Mouse (Mus musculus): ENCODE results near the gene Ehbp1l1. TPM values are rescaled to one million over a fixed set of nuclear protein-coding genes. Genes with fewer than 3 reads are reported as not detected.

Gene Ehbp1l1
- polyA plus RNA-seq, 1 experiment from 2014 or later = 6.7 TPM

DNA sequence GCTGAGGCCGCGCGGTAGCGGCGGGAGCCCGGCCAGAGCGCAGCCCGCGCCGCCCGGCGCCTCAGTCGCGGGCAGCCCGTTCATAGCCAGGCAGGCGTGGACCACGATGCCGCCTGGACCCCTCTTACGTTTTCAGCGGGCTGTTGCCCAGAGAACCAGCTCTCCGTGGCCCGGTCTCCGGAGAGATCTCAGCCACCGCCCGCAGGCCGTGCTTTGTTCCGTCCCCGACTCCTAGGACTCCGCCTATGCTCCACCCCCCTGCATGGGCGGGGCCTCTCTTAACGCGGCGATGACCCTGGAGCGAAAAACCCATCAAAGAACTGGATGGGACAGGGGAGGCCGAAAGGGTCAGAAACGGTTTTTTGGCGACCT is 3.3 kb upstream of the Ehbp1l1 start, which contains the start of gene Fam89b:
Gene Fam89b, minus strand, starts transcription at position 210 of the 372 bp plus-strand sequence.
- Histone ChIP-seq H3K4me3 (peak within 1 kb of the TSS; percentile 96), H3K9ac (peak within 1 kb of the TSS; percentile 100), H3K4me2 (peak within 1 kb of the TSS; percentile 99), H3K27me3 (peaks cover 5% of the 10 kb centered on the region), H3K27ac (peak within 1 kb of the TSS; percentile 98), H3K4me1 (replicated peaks) (peaks cover 65% of the 10 kb centered on the region), H3K36me3 (peaks cover 17% of the 10 kb centered on the region), H3K9me3 (no peaks in the 10 kb centered on the region)
- WGBS = under 1% methylated on average over 37 of the region's 37 CpGs
- ATAC-seq (ENCODE audit: low FRiP score) = peak; percentile 75

DNA sequence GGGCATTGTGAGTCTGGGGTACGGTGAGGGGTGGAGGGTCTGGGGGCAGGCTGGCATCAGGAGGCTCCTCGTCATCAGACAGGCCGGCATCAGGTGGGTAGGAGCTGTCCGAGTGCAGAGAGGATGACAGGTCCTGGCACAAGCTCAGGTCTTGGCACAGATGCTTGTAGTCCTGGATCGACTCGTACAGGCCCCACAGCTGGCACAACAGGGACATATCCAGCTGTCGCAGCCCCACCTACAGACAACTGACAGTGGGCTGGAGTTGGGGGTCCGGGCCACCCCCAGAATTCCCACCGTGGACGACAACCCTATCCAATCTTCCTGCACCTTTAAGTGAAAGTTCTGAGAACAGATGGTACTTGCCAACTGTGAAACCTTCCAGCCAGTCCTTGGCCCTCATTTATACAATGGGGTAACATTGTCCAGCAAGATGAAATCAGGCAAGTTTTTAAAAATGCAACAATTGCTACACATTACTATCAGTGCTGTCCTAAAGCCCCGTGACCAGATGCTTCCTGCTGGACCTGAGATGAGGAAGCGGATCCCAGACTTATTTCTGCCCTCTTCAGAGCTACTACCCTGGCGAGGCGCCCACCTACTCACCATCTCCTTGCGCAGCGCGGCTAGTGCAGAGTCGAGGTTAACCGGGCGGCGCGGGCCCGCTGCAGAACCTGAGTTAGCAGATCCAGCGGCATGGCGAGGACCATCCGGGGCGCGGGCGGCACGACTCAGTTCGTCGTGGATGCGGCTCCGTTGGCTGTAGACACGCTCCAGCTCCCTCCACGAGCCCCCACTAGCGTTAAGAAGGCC is 2.7 kb upstream of the Ehbp1l1 start:
- WGBS = 7% methylated on average over 37 of the region's 37 CpGs
- peaks cover 67% of the 10 kb centered on the region for H3K4me1 ChIP-seq (replicated peaks)
- H3K27ac ChIP-seq = peak overlapping the region; percentile 98
- peaks cover 22% of the 10 kb centered on the region for H3K36me3 ChIP-seq
- peak overlapping the region; percentile 100 for H3K9ac ChIP-seq
- peak; percentile 23 for ATAC-seq (ENCODE audit: low FRiP score)
- H3K4me3 ChIP-seq = peak overlapping the region; percentile 96
- H3K27me3 ChIP-seq = no peaks in the 10 kb centered on the region; the same call in 1 of the 2 replicates
- peak overlapping the region; percentile 99 for H3K4me2 ChIP-seq
- H3K9me3 ChIP-seq = no peaks in the 10 kb centered on the region

DNA sequence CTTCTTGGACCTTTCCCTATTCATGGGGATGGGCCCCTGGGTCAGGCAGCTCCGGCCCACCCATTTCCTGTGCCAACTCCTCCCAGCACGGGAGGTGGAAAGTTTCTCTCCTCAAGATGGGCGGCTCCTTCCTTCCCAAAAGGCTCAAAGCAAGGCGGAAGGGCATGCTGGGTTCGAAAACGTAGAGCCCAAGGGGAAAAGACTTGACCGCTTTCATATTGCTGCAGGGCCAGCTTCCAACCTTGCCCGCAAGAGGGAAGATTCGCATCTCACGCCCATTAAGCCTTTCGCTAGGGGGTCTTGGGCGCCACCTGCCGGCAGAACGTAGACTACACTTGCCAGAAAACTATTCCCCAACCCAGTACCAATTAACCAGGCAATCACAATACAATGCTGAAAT is 1.6 kb upstream of the Ehbp1l1 start:
- Histone ChIP-seq H3K27me3 (no peaks in the 10 kb centered on the region), H3K27ac (peak overlapping the region; percentile 98), H3K9ac (peak overlapping the region; percentile 100), H3K4me1 (replicated peaks) (peaks cover 67% of the 10 kb centered on the region), H3K4me3 (peak overlapping the region; percentile 96), H3K9me3 (no peaks in the 10 kb centered on the region), H3K36me3 (peaks cover 30% of the 10 kb centered on the region), H3K4me2 (peak overlapping the region; percentile 99)
- ATAC-seq (ENCODE audit: low FRiP score) = no peak
- WGBS = 3% methylated on average over 14 of the region's 14 CpGs

DNA sequence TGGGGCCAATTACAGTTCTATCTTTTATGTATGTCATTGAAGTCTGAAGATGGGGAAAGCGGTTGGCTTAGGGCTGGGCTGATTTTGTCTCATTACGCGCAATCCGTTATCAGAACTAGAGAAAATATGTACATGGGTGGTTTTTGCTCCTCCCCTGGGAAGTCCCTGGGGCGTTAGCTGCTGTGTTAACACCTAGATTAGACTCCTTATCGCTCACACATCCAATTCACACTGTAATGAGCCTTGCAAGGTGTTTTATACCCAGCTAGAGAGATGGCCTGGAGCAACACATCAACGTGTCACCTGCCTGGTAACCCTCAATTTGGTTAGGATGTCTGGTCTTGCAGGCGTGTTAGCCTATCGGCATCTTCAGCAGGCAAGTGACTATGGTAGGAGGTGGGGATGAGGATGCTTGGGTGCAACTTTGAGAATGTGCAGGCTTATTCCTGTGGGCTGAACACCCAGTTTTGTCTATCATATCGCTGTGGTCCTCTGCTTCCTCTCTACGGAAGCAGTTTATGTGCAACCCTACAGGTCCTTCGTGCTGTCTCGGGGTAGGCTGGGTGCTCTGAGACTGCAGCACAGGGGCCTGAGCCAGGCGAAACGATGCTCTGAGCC is 953 bp upstream of the Ehbp1l1 start:
- ATAC-seq (ENCODE audit: low FRiP score) = no peak
- WGBS = 82% methylated on average over 15 of the region's 15 CpGs
- Histone ChIP-seq H3K4me3 (peak overlapping the region; percentile 96), H3K9me3 (no peaks in the 10 kb centered on the region), H3K9ac (peak overlapping the region; percentile 100), H3K4me1 (replicated peaks) (peaks cover 67% of the 10 kb centered on the region), H3K27me3 (no peaks in the 10 kb centered on the region), H3K27ac (peak overlapping the region; percentile 44; the same call in 1 of the 2 replicates), H3K4me2 (peak overlapping the region; percentile 99), H3K36me3 (peaks cover 36% of the 10 kb centered on the region)

DNA sequence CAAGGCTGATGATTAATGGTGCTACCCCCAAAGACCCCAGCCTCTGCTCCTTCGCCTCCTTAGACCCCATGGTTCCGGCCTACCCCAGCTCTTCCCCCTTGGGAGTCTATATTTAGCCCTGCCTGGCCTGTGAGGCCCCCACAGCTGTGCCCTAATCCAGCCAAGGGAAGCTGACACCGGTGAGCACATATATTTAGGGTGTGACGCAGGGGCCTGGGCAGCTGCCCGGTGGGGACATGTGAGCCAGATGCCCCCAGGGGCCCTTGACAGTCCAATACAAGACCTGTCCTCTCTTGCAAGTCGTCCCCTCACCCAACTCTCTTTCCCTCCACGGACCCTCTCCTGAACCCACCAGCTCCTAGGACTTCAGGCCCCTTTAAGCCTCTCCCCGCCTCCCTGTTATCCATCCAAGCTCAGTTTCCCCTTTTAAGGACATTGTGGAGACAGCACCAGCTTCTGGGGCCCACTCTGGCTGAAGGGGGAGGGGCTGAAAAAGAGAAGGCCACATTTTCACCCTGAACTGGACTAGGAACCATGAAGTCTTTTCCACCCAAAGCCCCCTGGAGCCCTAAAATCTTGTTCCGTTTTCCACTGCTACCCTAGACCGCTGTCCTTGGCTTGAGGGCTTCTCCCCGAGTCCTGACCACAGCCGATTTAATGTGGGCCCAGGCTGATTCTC is 949 bp downstream of the Ehbp1l1 start:
- Histone ChIP-seq H3K4me1 (replicated peaks) (peaks cover 52% of the 10 kb centered on the region), H3K27ac (no peak overlapping the region), H3K4me2 (peak overlapping the region; percentile 99), H3K9ac (peak overlapping the region; percentile 100), H3K36me3 (peaks cover 55% of the 10 kb centered on the region), H3K4me3 (peak overlapping the region; percentile 96), H3K27me3 (no peaks in the 10 kb centered on the region), H3K9me3 (no peaks in the 10 kb centered on the region)
- no peak for ATAC-seq (ENCODE audit: low FRiP score)
- 77% methylated on average over 12 of the region's 12 CpGs for WGBS

DNA sequence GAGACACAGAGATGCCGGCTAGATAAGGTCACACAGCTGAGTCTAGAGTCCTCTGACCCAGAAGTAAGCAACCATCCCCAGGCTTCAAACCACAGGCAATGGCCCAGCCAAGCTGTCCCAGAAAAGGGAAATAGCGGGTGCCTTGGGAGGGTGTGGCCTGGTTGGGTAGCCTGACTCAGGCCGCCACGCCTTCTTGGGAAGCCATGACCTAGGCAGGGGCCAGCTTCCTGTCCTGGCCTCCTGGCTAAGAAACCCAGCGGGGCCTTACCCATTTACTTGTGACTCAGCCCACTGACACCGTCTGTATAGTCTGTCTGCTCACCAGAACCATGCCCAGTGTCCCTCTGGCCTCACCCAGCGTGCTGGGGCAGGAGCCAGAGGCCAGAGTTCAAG is 1.6 kb downstream of the Ehbp1l1 start:
- WGBS = 67% methylated on average over 7 of the region's 7 CpGs
- Histone ChIP-seq H3K9ac (peak overlapping the region; percentile 100), H3K9me3 (no peaks in the 10 kb centered on the region), H3K4me1 (replicated peaks) (peaks cover 46% of the 10 kb centered on the region), H3K27me3 (no peaks in the 10 kb centered on the region), H3K27ac (no peak overlapping the region), H3K4me3 (peak overlapping the region; percentile 96; the same call in 1 of the 2 replicates), H3K4me2 (peak overlapping the region; percentile 99), H3K36me3 (peaks cover 61% of the 10 kb centered on the region)
- ATAC-seq (ENCODE audit: low FRiP score) = no peak

DNA sequence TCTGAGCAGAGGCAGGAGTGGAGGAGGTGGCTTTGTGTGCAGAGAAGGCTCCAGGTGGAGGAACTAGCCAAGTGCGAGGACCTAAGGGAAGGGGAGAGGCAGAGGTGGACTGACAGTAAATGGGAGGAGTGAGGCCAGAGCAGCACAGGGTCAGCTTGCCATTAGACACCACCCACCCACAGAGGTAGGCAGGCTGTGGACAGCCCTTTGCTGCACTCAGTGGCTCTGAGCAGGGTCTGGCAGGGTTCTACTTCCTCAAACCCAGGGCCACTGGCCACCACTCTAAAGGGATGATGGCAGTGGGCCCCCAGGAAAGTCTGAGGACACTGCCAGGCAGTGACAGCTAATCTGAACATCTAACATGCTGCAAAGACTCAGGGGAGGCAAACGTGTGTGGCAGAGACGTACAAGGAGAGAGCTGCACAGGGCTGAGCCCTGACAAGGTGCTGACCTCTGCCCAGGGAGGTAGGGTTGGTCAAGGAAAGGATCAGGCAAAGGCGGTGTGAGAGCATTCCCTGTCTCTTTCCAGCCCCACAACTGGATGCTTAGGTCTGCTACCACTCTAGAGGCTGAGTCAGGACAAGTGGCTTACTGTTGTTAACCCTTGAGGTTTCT is 2.1 kb downstream of the Ehbp1l1 start:
- H3K9me3 ChIP-seq = no peaks in the 10 kb centered on the region
- H3K27ac ChIP-seq = no peak overlapping the region
- ATAC-seq (ENCODE audit: low FRiP score) = no peak
- H3K9ac ChIP-seq = peak overlapping the region; percentile 100; the same call in 1 of the 2 replicates
- 72% methylated on average over 4 of the region's 4 CpGs for WGBS
- H3K4me3 ChIP-seq = no peak overlapping the region
- peak overlapping the region; percentile 99; the same call in 1 of the 2 replicates for H3K4me2 ChIP-seq
- H3K4me1 ChIP-seq (replicated peaks) = peaks cover 46% of the 10 kb centered on the region
- H3K27me3 ChIP-seq = no peaks in the 10 kb centered on the region
- peaks cover 66% of the 10 kb centered on the region for H3K36me3 ChIP-seq

DNA sequence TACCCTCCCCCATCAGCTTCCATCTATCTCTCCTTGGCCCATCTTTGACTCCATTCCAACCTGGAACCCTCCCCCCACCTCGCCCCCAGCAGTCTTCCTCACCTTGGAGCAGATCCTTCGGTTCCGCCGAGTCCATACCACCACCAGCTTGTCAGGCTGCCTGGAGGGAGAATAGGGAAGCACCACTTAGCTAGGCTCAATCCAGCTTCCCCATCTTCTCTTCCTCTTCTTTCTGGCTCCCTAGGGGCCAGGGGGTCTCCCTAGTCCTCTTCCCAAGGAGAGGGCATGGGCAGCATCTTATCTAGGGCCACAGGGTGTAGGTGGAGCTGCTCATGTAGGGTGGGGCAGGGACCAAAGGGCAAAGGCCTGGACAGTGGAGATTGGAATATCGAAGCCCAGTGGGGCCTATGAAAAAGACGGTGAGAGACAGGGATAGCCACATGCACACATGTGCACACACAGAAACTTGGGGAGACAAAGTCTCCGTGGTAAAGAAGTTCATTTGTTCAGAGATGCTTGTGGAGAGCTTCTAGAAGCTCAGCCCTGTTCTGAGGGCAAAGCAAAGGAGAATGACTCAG is 3.2 kb downstream of the Ehbp1l1 start:
- no peak overlapping the region for H3K4me2 ChIP-seq
- H3K4me3 ChIP-seq = no peak overlapping the region
- H3K36me3 ChIP-seq = peaks cover 74% of the 10 kb centered on the region
- H3K9me3 ChIP-seq = no peaks in the 10 kb centered on the region
- H3K4me1 ChIP-seq (replicated peaks) = peaks cover 37% of the 10 kb centered on the region
- H3K27me3 ChIP-seq = no peaks in the 10 kb centered on the region
- WGBS = 91% methylated on average over 7 of the region's 7 CpGs
- no peak for ATAC-seq (ENCODE audit: low FRiP score)
- no peak overlapping the region; the same call in 1 of the 2 replicates for H3K9ac ChIP-seq
- no peak overlapping the region for H3K27ac ChIP-seq

DNA sequence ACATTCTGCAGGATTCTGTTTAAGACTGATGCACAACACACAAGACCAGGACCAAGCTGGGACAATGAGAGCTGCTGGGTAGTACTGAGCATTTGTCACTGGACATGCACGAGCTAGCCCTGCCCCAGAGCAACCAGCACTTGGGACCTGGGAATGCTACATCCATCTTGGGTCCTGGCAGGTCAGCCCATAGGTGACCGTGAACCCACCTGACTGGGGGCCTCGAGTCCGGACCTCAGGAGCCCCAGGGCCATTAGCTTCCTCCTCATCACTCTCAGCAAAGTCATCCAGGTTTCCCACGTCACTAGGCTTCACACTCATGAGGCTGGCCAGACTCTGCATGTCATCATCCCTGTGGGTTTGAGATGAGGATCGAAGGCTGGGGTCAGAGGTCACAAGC is 4.9 kb downstream of the Ehbp1l1 start:
- Histone ChIP-seq H3K4me1 (replicated peaks) (peaks cover 32% of the 10 kb centered on the region), H3K4me2 (no peak overlapping the region), H3K9ac (0 out of 2 replicates have a peak overlapping the region, but pooled peaks have one; percentile 24), H3K36me3 (peaks cover 80% of the 10 kb centered on the region), H3K27ac (no peak overlapping the region), H3K27me3 (no peaks in the 10 kb centered on the region), H3K9me3 (no peaks in the 10 kb centered on the region), H3K4me3 (no peak overlapping the region)
- 93% methylated on average over 6 of the region's 6 CpGs for WGBS
- no peak for ATAC-seq (ENCODE audit: low FRiP score)

DNA sequence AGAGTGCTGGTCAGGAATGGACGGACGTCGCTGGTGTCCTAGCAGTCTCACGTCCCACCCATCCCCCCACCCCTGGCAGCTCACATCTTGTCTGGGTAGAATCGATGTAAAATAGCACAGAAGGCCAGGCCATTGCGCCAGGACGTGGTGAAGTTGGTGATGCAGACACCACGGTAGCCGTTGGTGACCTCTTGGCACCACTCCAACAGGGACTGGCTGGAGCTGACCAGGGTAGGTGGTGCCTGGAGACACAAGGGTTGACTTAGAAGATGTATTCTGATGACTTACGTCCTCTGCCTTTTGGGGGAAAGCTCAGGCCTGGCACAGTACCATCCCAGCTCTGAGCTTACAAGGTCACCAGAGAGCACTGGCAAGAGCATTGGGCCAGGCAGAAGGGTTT is 9.2 kb downstream of the Ehbp1l1 start:
- H3K27ac ChIP-seq = 0 out of 2 replicates have a peak overlapping the region, but pooled peaks have one; percentile 19
- peaks cover 26% of the 10 kb centered on the region for H3K4me1 ChIP-seq (replicated peaks)
- H3K4me2 ChIP-seq = no peak overlapping the region
- peaks cover 70% of the 10 kb centered on the region for H3K36me3 ChIP-seq
- peak overlapping the region; percentile 56; the same call in 1 of the 2 replicates for H3K9ac ChIP-seq
- no peak for ATAC-seq (ENCODE audit: low FRiP score)
- no peak overlapping the region for H3K4me3 ChIP-seq
- no peaks in the 10 kb centered on the region for H3K9me3 ChIP-seq
- 56% methylated on average over 10 of the region's 10 CpGs for WGBS
- no peaks in the 10 kb centered on the region for H3K27me3 ChIP-seq

DNA sequence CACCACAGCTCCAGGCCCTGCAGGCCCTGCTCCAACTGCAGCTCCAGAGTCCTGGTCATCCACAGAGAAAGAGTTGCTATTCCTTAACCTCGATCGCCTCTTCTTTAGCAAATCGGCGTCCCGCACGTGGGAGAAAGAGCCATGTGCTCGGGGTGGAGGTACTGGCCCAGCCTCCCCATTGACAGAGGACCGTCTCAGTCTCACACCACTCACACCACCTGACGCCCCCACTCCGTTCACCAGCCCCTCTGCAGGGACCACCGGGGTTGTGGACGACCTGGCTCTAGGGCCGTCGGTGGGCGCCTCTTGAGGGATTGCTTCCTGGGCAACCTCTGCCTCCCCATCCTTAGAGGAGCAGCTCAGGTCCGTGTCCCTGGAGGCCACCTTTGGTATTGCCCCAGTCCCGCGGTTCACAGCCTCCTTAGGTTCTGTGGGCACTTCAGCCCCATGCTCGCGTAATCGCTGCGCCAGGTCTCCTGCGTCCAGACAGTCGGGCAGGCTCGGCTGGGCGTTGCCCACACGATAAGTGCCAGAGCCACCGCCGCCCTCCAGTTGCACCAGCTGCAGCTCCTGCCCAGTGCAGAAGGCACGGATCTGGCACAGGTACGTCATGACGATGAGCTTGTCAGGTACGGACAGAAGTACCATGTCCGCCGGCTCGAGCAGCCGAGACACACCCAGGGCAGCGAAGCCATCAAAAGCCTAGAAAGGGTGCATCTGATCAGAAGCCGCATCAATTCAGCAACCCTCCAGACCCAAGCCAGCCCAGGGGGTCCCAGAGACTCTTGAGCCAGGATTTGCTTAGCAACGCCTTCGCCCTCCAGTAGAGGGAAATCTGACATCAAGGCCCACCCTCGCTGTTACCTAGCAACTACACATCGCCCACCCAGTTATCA is 10.1 kb downstream of the Ehbp1l1 start:
- peak overlapping the region; percentile 40; the same call in 1 of the 2 replicates for H3K9ac ChIP-seq
- WGBS = 17% methylated on average over 43 of the region's 43 CpGs
- ATAC-seq (ENCODE audit: low FRiP score) = peak; percentile 72
- H3K4me1 ChIP-seq (replicated peaks) = peaks cover 26% of the 10 kb centered on the region
- H3K9me3 ChIP-seq = no peaks in the 10 kb centered on the region
- H3K27me3 ChIP-seq = no peaks in the 10 kb centered on the region
- H3K36me3 ChIP-seq = peaks cover 67% of the 10 kb centered on the region
- H3K4me3 ChIP-seq = peak overlapping the region; percentile 11; the same call in 1 of the 2 replicates
- no peak overlapping the region for H3K27ac ChIP-seq
- H3K4me2 ChIP-seq = peak overlapping the region; percentile 38

Measured in hindbrain, embryonic 13.5 days (tissue).